Comparison of ENCODE assay signal across 23 mouse cellular contexts in the genomic region with DNA sequence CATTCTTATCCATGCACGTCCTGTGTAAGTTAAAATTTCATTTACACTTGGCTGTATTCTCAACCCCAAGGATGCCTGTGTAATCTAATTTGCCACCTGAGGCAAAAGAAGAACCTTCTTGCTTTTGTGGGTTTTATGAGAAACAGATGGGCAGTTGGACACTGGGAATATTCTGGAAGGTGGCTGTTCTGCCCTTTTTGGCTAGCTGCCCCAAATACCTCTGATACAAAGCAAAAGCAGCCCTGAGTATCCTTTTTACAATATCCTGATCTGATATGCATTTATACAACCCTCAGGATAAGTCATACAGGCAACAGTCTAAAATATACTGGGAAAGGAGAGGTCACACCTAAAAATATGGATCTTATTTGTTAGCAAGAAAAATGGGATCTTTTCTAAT.
DNase-seq lines count a peak whose midpoint lies in the region; ATAC-seq and TF ChIP-seq lines count a peak whose summit lies in the region.
"Had no signal": no experiment of that assay in that cellular context is flagged by ENCODE, and none has a peak within 500 bp of the region (broad histone marks: within the 10 kb centered on the region; RNA-seq: fewer than 3 reads in every experiment).

No protein-coding gene starts in this region.

- ATAC-seq in hindbrain, postnatal 0 days, result no peak
- ATAC-seq in embryonic facial prominence, embryonic 14.5 days (ENCODE audit: low read depth), result no peak
- ATAC-seq: forebrain, embryonic 13.5 days; hindbrain, embryonic 16.5 days; intestine, embryonic 16.5 days had no signal

- no peak for TF ChIP-seq CTCF in hindbrain, postnatal 0 days (IDR thresholded peaks at IDR 0.05; ENCODE audit: low read depth)

- H3K36me3 ChIP-seq in hindbrain, postnatal 0 days (ENCODE audit: insufficient read depth, low read length), result no peaks in the 10 kb centered on the region
- H3K36me3 ChIP-seq in hindbrain, embryonic 10.5 days, result no peaks in the 10 kb centered on the region
- no peaks in the 10 kb centered on the region for H3K36me3 ChIP-seq in embryonic facial prominence, embryonic 14.5 days (ENCODE audit: control insufficient read depth, insufficient read depth, low read length)
- H3K36me3 ChIP-seq: embryonic facial prominence, embryonic 13.5 days; forebrain, embryonic 10.5 days; heart, embryonic 10.5 days; heart, embryonic 13.5 days; hindbrain, embryonic 13.5 days had no signal

- H3K4me1 ChIP-seq in hindbrain, postnatal 0 days (ENCODE audit: insufficient read depth, low read length), result no peaks in the 10 kb centered on the region
- H3K4me1 ChIP-seq in hindbrain, embryonic 10.5 days (replicated peaks), result no peaks in the 10 kb centered on the region
- no peaks in the 10 kb centered on the region for H3K4me1 ChIP-seq in embryonic facial prominence, embryonic 14.5 days (ENCODE audit: control insufficient read depth, insufficient read depth, low read length)
- H3K4me1 ChIP-seq: forebrain, embryonic 10.5 days; forebrain, embryonic 13.5 days; heart, embryonic 10.5 days; heart, embryonic 13.5 days; hindbrain, embryonic 13.5 days had no signal

- H3K9me3 ChIP-seq in hindbrain, postnatal 0 days (ENCODE audit: low read length), result no peaks in the 10 kb centered on the region
- no peaks in the 10 kb centered on the region for H3K9me3 ChIP-seq in hindbrain, embryonic 10.5 days
- H3K9me3 ChIP-seq in embryonic facial prominence, embryonic 14.5 days (ENCODE audit: control insufficient read depth, low read length), result no peaks in the 10 kb centered on the region
- H3K9me3 ChIP-seq: embryonic facial prominence, embryonic 13.5 days; forebrain, embryonic 10.5 days; forebrain, embryonic 13.5 days; heart, embryonic 10.5 days; heart, embryonic 13.5 days; hindbrain, embryonic 13.5 days had no signal

- H3K27me3 ChIP-seq in hindbrain, postnatal 0 days (ENCODE audit: insufficient read depth, low read length), result no peaks in the 10 kb centered on the region
- H3K27me3 ChIP-seq in hindbrain, embryonic 10.5 days (ENCODE audit: insufficient read depth, poor library complexity, severe bottlenecking), result no peaks in the 10 kb centered on the region
- no peaks in the 10 kb centered on the region for H3K27me3 ChIP-seq in embryonic facial prominence, embryonic 14.5 days (replicated peaks; ENCODE audit: control insufficient read depth, insufficient read depth, low read length)
- H3K27me3 ChIP-seq: forebrain, embryonic 13.5 days; hindbrain, embryonic 13.5 days had no signal

- no peak overlapping the region for H3K4me3 ChIP-seq in hindbrain, postnatal 0 days (ENCODE audit: low read length)
- no peak overlapping the region for H3K4me3 ChIP-seq in hindbrain, embryonic 10.5 days
- H3K4me3 ChIP-seq in embryonic facial prominence, embryonic 14.5 days (ENCODE audit: low read depth, low read length), result no peak overlapping the region
- H3K4me3 ChIP-seq: embryonic facial prominence, embryonic 13.5 days; forebrain, embryonic 10.5 days; forebrain, embryonic 13.5 days; heart, adult 2 months; heart, embryonic 10.5 days; heart, embryonic 13.5 days; hindbrain, embryonic 13.5 days had no signal

- 44% methylated on average over 1 of the region's 1 CpGs for WGBS in hindbrain, postnatal 0 days
- 39% methylated on average over 1 of the region's 1 CpGs for WGBS in hindbrain, embryonic 10.5 days
- WGBS in embryonic facial prominence, embryonic 14.5 days, result 30% methylated on average over 1 of the region's 1 CpGs

- H3K9ac ChIP-seq in hindbrain, postnatal 0 days (replicated peaks; ENCODE audit: low read length), result no peak overlapping the region
- H3K9ac ChIP-seq in embryonic facial prominence, embryonic 14.5 days (ENCODE audit: low read depth, low read length), result no peak overlapping the region
- H3K9ac ChIP-seq: embryonic facial prominence, embryonic 13.5 days; forebrain, embryonic 13.5 days; heart, embryonic 13.5 days; hindbrain, embryonic 13.5 days had no signal

- peak; percentile 60 to 66 for DNase-seq in cerebellum, postnatal 10 days
- no peak for DNase-seq in cerebellum, adult 11-12 months
- DNase-seq in hindbrain, postnatal 0 days (ENCODE audit: low spot score), result peak; percentile 43
- no peak for DNase-seq in hindbrain, embryonic 10.5 days (ENCODE audit: low spot score)
- peak; percentile 30 for DNase-seq in 3T3-L1 (ENCODE audit: low read depth, low spot score)
- DNase-seq in embryonic facial prominence, embryonic 14.5 days (ENCODE audit: low spot score), result peak; percentile 48
- no peak for DNase-seq in adrenal gland, postnatal 36 days
- DNase-seq: adrenal gland, adult 2 months; adrenal gland, postnatal 14 days; cerebellum, adult 9-10 months; gastrocnemius, postnatal 10 days; gastrocnemius, postnatal 36 days; heart, adult 2 months; heart, postnatal 14 days; kidney, adult 18-20 months had no signal

- H3K4me2 ChIP-seq in hindbrain, postnatal 0 days (ENCODE audit: low read depth, low read length), result no peak overlapping the region
- no peak overlapping the region for H3K4me2 ChIP-seq in embryonic facial prominence, embryonic 14.5 days (ENCODE audit: low read depth, low read length)
- H3K4me2 ChIP-seq: embryonic facial prominence, embryonic 13.5 days; forebrain, embryonic 13.5 days; heart, embryonic 13.5 days; hindbrain, embryonic 13.5 days had no signal

- H3K27ac ChIP-seq in hindbrain, postnatal 0 days, result no peak overlapping the region
- no peak overlapping the region for H3K27ac ChIP-seq in hindbrain, embryonic 10.5 days
- H3K27ac ChIP-seq in embryonic facial prominence, embryonic 14.5 days (replicated peaks; ENCODE audit: low read depth, low read length), result no peak overlapping the region
- H3K27ac ChIP-seq: embryonic facial prominence, embryonic 13.5 days; forebrain, embryonic 10.5 days; forebrain, embryonic 13.5 days; heart, adult 2 months; heart, embryonic 10.5 days; heart, embryonic 13.5 days; hindbrain, embryonic 13.5 days had no signal

Comparison
In these comparisons a context has a peak if more than half of its experiments do, and no peak if none do; other contexts are left out.
1. DNase-seq: peak in cerebellum, postnatal 10 days (2 of 2), hindbrain, postnatal 0 days (single experiment), 3T3-L1 (single experiment) and embryonic facial prominence, embryonic 14.5 days (single experiment); none in cerebellum, adult 11-12 months (single experiment), hindbrain, embryonic 10.5 days (single experiment) and adrenal gland, postnatal 36 days (0 of 2).